Mouse (Mus musculus) hindbrain, embryonic 14.5 days (tissue): ENCODE measurements at regions not wholly inside any gene's neighbourhood (a gene's known extent, or its start where the extent isn't known, plus 50 kb on each side); places are given as distances from the start of the nearest gene placed in this dataset. TPM values are rescaled to one million over a fixed set of nuclear protein-coding genes. Genes with fewer than 3 reads are reported as not detected.

Source experiments
- ATAC-seq: fragments of 200-750 bp; cut with Nextera tagmentation; 2 replicates; pipeline ENCODE4 v1.8.0; 2017; ENCODE audit warnings: moderate number of reproducible peaks, mild to moderate bottlenecking, moderate TSS enrichment, moderate library complexity; ENCODE audit not compliant: low FRiP score
- DNase-seq: peaks from one replicate; pipeline ENCODE4 v3.0.0-alpha.2; 2015; ENCODE audit warnings: low spot score
- H3K27ac ChIP-seq: fragments of 300-500 bp; sonication (generic); 2 replicates; pipeline ENCODE4 v1.5.1; 2014; ENCODE audit warnings: mild to moderate bottlenecking, moderate library complexity
- H3K27me3 ChIP-seq: fragments of 300-500 bp; sonication (generic); 2 replicates; pipeline ENCODE4 v1.6.1; 2014; ENCODE audit warnings: mild to moderate bottlenecking, low read length, mixed read lengths; ENCODE audit not compliant: control insufficient read depth, insufficient read depth
- H3K36me3 ChIP-seq: fragments of 300-500 bp; sonication (generic); replicated peaks from 2 replicates; pipeline ENCODE4 v1.6.1; 2014; ENCODE audit not compliant: control insufficient read depth, insufficient read depth
- H3K4me1 ChIP-seq: fragments of 300-500 bp; sonication (generic); replicated peaks from 2 replicates; pipeline ENCODE4 v1.6.1; 2014; ENCODE audit warnings: antibody characterized with exemption, low read length, mixed read lengths; ENCODE audit not compliant: control insufficient read depth, insufficient read depth
- H3K4me2 ChIP-seq: fragments of 300-500 bp; sonication (generic); replicated peaks from 2 replicates; pipeline ENCODE4 v1.6.1; 2014; ENCODE audit warnings: mild to moderate bottlenecking, moderate library complexity
- H3K4me3 ChIP-seq: fragments of 300-500 bp; sonication (generic); replicated peaks from 2 replicates; pipeline ENCODE4 v1.5.1; 2014; ENCODE audit warnings: mild to moderate bottlenecking, low read length
- H3K9ac ChIP-seq: fragments of 300-500 bp; sonication (generic); 2 replicates; pipeline ENCODE4 v1.6.1; 2014
- H3K9me3 ChIP-seq: fragments of 300-500 bp; sonication (generic); 2 replicates; pipeline ENCODE4 v1.6.1; 2016; ENCODE audit warnings: low read length; ENCODE audit not compliant: control insufficient read depth
- WGBS: fragments of 180-500 bp; shearing (Covaris S2); extraction: QIAGEN DNeasy Blood & Tissue Kit; methylation state at CpG from one replicate; pipeline ENCODE4 v1.1.7; 2014; 5-methylcytosine and 5-hydroxymethylcytosine counted together
- microRNA counts: library from miRNA; unstranded; fragments of <30 nt; microRNA quantifications from one replicate; lab custom pipeline; 2016
- microRNA-seq: library from miRNA; unstranded; fragments of <30 nt; microRNA quantifications from one replicate; pipeline ENCODE4, GENCODE M21; 2016

- no peak overlapping the region for H3K27ac ChIP-seq
- H3K36me3 ChIP-seq: no peaks in the 10 kb centered on the region
- H3K9me3 ChIP-seq: no peaks in the 10 kb centered on the region
- no peaks in the 10 kb centered on the region for H3K4me1 ChIP-seq
- ATAC-seq (no peak), DNase-seq (no peak)
- H3K27me3 ChIP-seq: no peaks in the 10 kb centered on the region
- no peak overlapping the region for H3K4me3 ChIP-seq
- no peak overlapping the region for H3K4me2 ChIP-seq
- no peak overlapping the region for H3K9ac ChIP-seq
- WGBS: 65% methylated on average over 12 of the region's 12 CpGs
Measured at GRCm38 (mm10) chr16:92883821-92884272, 57.9 kb upstream of the Runx1 start.

DNA sequence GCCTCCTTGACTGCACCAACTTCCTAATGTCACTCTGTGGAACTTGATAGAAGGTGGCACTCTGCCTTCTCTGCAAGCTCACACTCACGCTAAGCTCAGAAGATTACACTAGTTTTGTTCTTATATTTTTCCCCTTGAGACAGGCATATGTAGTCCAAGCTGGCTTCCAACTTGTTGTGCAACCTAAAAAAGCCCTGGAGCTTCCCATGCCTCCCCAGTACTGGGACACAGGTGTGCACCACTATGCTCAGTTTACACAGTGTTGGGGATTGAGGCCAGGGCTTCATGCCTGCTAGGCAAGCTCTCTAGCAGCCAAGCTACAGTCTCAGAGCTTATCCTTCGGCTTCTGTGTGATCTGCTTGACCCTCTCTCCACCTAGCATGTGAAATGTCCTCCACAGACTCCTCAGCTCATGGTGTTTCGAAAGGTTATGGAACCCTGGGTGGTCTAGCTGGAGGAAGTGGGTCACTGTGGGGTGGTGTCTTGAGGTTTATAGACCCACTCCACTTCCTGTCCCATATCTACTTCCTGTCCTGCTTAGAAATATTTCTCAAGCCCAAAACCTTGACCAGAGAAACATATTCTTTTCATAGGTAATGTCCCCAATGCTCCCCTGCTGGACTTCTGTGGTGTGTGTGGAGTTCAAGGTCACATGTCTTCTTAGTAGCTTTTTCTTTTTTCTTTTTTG, 54.6 kb upstream of the Runx1 start:
- H3K27ac ChIP-seq: no peak overlapping the region
- no peak overlapping the region for H3K9ac ChIP-seq
- H3K4me1 ChIP-seq: no peaks in the 10 kb centered on the region
- no peak overlapping the region for H3K4me3 ChIP-seq
- no peak for ATAC-seq
- no peak for DNase-seq
- 84% methylated on average over 3 of the region's 3 CpGs for WGBS
- no peak overlapping the region for H3K4me2 ChIP-seq
- H3K27me3 ChIP-seq: no peaks in the 10 kb centered on the region
- H3K36me3 ChIP-seq: no peaks in the 10 kb centered on the region
- no peaks in the 10 kb centered on the region for H3K9me3 ChIP-seq

- Histone ChIP-seq H3K9ac (no peak overlapping the region), H3K4me3 (no peak overlapping the region), H3K4me2 (no peak overlapping the region), H3K36me3 (no peaks in the 10 kb centered on the region), H3K4me1 (no peaks in the 10 kb centered on the region), H3K27me3 (no peaks in the 10 kb centered on the region), H3K9me3 (no peaks in the 10 kb centered on the region), H3K27ac (no peak overlapping the region)
- WGBS: 92% methylated on average over 10 of the region's 10 CpGs
- ATAC-seq (no peak), DNase-seq (no peak)
Measured at GRCm38 (mm10) chr16:92878081-92878480, 52.1 kb upstream of the Runx1 start.

MicroRNA genes in the stretch of these regions (microRNA counts, 519-probe panel; counts per million panel counts)
- microRNA mmu-miR-802 (lab: Ali Mortazavi, UCI): not detected

Small RNAs in the stretch of these regions (microRNA-seq; reads per million reads assigned to microRNA genes)
- gene Gm28003 (not detected), gene Mir802 (1.6 reads per million, percentile 2 among the genes with 10 or more reads in this experiment)
